Mouse (Mus musculus): ENCODE data around the gene Afmid.
"Not testable (repeated sequence)": the region's sequence is repeated elsewhere in the genome, so short reads cannot be mapped to it uniquely, and the experiment has no call there.

Afmid gene

DNA sequence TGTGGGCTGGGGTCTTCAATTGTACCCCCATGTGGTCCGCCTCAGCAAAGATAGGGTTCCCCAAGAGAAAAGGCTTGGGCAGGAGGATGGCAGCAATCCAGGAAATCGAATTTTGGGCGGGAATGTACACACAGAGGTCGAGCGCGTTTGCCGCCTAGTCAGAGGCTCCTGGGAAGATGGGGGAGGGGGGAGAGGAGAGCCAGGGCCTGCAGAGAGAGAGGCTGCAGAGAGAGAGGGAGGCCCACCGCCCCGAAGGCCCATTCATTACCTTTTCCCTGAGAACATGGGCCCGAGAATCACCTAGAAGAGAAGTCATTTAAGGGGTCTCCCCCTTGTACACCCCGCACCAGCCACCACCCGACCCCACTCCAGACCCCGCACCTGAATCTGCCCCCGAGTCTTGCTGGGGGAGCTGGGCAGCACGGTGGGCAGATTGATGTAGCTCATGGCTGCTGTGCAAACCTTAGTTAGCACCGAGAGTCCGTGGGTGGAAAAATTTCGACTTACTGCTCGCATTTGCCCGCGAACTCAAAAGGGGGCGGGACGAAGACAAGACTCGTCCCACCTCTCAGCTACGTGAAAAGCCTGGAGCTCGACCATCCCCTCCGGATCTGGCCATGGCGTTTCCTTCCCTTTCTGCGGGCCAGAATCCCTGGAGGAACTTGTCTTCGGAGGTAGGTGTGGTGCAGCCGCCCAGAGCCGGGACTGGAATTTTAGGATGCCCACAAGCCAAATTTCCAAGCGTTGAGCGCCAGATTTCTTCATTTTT is at the start of gene Afmid, which contains the start of gene Tk1:
Afmid (plus strand) TSS at position 592 of the 769 bp plus-strand sequence.
Tk1 (minus strand) TSS at position 760 of the 769 bp plus-strand sequence.
- DNase-seq (ENCODE audit: low read depth, low spot score) = no peak

DNA sequence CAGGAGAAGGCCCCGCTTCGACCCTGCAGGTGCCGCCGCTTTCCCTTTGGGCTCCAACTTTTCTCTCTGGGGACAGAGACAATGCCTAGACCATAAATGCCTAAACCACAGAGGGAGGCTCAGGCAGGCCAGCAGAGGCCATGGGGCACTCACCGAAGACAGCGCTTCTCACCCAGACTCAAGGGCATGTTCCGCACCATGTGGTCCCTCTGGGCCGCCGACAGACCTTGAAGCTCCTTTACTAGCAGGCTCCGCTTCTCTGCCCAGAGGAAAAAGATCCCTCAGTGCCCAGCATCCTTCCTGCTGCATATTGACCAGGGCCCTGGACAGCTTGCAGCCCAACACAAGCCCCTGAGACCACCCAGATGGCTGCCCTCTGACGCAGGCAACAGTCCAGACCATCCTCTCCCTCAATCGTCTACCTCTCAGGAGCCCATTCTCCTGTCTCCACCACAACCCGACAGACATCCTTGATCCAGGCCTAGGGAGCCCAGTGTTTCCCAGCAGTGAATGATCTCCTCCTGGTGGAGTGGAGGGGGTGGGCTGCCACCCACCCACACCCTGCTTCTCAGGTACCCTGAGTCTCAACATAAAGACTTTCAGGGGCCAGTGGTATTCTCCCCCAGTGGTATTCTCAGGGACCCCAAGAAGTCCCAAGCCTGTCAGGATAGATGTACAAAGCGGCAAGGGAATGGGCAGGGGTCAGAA is 49.5 kb upstream of the Afmid start:
- no peak for DNase-seq (ENCODE audit: low read depth, low spot score)

DNA sequence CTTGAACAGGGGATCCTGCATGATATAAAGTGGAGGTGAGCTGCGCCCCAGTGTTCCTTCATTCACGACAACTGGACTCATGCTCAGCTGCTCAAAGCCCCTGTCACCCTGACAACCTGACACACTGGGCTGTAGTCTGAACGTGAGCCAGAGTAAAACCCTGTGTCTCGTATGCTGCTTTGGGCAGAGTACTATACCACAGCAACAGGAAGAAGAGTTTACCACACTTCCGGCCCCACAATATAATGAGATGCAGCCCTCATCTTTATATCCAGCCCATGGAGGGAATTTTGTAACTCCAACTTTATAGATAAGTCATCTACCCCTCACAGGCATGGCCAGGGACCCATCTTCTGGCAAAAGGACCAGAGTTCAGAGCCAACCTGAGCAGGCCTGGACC is 48.6 kb upstream of the Afmid start:
- no peak for DNase-seq (ENCODE audit: low read depth, low spot score)

DNA sequence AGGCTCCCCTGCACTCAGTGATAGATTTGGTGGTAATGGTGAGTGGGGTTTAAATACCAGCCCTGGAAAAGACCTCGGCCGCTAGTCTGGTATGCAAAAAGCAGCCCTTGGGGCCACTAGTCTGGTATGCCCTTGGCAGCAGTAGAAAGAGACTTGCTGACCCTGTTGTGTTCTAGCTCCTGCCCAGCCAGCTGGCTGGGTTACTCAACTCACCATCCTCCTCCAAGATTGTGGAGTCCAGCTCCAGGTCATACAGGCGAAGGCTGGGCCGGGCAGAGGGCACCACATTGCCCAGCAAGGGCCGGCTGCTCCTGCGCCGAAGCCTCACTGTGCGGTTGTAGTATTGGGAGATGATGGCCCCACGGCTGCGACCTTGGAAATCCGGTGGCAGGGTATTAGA is 47.7 kb upstream of the Afmid start:
- DNase-seq (ENCODE audit: low read depth, low spot score) = no peak

DNA sequence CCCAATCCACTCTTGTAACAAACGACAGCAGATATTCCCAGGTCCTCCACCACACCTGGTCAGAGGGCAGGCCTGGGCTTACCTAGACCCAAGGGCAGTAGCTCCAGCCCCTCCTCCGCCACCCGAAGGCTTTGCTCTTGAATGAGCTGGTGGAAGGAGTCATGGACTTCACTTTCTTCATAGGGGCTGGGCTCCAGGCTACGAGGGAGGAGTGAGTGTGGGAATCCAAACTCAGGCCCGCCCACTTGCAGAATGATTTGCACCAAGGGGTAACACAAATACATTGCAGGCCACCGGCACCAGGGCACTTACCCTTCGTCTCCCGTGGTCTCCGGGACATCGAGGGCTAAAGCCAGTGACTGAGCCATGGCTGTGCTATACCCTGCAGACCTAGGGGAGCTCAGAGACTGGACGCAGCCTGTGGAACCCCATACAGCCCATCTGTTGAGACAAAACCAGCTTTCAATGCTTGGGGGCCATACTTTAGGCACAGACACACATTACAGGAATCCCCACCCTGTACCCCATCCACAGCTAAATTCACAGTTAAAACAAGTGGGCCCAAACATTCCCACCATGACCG is 46.8 kb upstream of the Afmid start:
- no peak for DNase-seq (ENCODE audit: low read depth, low spot score)

DNA sequence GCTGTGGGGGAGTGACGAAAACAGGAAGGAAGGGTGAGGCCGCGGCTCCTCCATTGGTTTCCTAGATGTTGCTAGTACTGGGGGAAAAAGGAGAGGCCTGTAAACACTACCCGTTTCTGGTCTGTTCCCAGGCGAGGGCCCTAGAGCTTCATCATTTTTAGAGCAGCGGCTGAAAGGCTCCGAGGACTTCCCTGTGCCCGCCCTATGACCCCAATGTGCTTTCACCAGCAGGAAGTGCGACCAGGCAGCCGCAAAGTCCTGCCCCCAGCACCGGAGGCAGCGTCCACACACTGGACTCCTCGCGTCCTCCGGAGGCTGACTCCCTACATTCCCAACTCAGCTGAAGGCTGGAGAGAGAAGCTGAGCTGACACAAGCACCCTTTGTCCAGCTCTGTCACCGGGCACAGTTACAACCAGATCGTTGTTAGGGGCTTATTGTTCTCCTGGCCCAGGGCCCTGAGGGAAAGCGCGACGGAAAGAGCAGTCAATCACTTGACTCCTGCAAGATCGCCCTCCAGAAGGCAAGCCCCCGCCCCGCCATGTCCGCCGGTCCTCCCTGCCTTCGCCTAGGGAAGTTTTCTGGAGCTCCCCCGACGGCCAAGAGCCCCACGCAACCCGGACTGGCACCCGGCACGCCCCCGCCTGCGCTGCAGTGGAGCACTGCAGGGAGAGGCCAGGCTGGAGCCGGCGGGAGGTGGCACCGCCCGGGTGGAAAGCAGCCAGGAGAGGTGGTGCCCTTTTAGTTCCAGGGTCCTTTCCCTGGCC is 46.1 kb upstream of the Afmid start:
- DNase-seq (ENCODE audit: low read depth, low spot score) = no peak

DNA sequence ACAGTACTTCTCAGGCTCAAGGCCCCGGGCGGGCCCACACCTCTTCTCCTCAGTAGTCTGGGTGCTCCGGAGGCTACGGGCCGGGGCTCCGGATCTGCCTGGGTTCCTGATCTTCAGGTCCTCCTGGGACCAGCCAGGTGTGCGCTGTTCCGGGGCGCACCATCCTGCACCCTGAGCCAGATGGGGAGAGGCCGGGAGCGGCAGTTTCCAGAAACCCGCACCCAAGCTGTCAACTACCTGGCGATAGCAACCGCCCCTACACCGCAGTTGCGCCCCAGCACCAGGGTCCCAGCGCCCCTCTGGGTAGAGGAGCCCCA is 45.6 kb upstream of the Afmid start:
- no peak for DNase-seq (ENCODE audit: low read depth, low spot score)

DNA sequence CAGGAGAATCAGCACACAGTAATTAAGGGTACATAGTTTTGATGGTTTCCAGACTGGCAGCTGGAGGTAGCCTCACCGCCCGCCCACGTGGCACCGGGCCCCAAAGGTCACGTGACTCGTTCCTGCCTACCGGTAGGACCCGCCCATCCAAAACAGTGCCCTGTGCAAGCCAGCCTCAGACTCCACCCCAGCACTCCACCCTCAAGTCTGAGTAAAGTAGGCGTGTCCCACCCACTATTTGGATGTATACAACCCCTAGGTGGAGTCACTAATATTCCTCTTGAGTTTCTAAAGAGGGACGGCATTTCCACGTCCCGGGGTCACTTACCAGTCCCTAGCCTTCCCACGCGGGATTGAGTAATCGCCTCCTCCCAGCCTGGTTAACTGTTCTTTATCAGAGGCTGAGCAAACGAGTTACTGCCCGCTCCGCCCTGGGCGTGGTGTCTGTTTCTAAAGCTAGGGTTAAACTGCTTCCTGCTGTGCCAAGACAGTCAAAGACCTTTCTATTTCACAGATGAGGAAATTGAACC is 45.1 kb upstream of the Afmid start:
- DNase-seq (ENCODE audit: low read depth, low spot score) = peak; percentile 80

DNA sequence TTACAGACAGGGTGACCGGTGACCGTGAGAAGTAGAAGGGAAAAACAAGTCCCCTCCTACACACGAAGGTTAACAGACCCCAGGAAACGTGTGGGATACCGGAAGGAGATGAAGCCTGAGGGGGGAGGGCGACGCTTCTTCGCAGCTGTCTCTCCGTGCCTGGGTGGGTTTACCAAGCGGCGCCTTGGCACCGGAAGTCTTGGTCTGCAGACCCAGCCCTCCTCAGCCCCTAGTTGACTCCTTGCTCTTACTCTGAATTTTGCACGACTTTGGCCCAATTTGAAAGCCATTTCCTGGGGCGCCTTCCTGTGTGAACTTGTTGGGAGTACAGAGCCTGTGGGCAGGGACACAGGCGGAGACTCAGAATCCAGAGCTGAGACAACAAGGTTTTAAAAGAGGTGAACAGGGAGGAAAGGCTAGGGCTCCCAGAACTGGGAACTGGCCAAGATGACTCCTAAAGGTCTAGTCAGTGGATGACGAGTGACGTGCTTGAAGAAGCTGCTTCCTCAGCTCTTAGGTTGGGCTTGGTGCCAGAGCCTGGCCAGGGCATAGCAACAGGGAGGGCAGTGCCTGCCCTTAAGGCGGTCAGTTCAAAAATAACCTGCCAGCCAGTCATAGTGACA is 44.4 kb upstream of the Afmid start:
- peak; percentile 88 for DNase-seq (ENCODE audit: low read depth, low spot score)

DNA sequence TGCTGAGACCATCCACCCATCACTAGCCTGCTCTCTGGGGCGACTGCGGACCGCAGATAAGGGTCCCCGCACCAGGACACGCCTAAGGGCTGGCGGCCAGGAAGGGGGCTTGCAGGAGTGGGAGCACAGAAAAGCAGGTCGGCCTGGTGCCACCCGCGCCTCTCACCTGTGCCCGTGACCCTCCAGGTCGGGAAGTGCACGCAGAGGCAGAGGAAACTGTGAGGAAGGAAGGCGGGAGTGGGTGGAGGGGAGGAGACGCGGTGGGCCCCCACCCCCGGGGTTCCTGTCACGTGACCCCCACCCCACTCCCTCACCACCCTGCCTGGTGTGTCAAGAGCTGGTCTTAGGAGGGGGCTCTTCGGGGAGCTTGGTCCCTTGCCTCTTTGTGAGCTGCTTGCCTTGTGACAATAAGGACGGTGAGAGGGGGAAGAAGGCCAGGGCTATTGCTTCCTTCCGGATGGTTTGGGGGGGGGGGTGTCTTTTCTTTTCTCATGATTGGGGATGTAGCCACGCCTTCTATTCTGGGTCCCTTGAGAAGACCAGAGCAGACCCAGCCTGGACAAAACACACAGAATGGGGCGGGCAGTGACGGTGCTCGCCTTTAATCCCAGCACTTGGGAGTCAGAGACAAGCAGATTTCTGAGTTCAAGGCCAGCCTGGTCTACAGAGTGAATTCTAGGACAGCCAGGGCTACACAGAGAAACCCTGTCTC is 43.6 kb upstream of the Afmid start, which contains the start of the genes Tmc8 and Tmc6:
Tmc8 (plus strand) TSS at position 84 of the 712 bp plus-strand sequence.
Tmc6 (minus strand) TSS at position 206 of the 712 bp plus-strand sequence.
- no peak for DNase-seq (ENCODE audit: low read depth, low spot score)

DNA sequence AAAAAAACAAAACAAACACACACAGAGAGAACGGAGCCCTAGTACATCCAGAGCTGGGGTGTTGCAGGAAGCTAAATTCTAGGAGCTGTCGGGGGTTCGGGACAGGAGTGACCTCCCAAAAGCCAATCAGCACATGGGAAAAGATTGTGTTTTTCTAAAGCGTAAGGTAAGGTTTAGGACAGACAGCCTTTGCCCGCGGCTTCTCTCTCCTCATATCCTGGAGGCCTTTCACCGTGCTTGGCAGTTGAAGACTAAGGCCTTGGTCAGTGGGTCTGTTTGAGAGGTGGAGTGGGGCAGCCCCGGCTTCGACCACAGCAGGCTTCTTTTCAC is 43.1 kb upstream of the Afmid start:
- DNase-seq (ENCODE audit: low read depth, low spot score) = no peak

DNA sequence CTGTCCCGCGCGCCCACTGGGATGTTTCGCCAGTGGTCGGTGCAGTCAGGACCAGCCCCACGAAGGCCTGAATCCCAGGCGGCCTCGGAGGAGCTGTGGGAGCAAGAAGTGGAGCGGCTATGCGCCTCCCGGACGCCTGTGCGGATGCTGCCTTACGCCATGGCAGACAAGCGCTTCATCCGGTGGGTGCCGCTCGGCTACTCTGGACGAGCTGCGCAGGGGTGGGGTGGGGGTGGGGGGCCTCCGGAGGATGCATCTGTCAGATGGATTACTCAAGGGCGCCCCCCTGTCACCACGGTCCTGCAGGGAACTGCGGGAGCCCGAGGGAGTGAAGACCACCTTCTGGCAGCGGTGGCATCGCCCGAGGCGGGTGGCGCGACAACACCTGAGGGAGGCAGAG is 42.6 kb upstream of the Afmid start:
- no peak for DNase-seq (ENCODE audit: low read depth, low spot score)

DNA sequence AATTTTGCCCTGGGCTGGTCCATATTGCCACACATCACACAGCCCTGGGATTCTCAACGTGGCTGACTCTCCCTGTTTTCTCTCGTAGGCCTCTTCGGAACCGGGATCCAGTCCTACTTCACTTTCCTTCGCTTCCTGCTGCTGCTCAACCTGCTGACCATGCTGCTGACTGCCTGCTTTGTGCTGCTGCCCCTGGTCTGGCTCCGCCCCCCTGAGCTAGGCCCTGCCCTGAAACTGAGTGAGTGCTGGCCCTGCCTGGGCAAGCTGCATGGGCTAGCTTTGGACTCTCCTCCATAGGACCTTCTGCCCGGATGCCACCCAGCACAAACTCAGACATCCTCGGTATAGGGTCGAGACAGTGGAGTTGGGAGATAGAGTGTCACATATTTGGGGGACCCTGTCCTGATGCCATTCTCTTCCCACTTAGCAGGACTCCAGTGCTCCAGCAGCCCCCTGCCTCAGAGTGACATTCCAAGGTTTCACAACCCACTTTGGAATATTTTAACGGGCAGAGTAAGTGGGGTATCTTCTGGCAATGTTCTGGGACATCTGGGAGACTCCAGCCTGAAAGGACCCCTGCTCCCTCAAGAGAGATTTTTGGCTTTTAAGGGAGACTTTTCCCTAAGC is 41.9 kb upstream of the Afmid start:
- no peak for DNase-seq (ENCODE audit: low read depth, low spot score)

DNA sequence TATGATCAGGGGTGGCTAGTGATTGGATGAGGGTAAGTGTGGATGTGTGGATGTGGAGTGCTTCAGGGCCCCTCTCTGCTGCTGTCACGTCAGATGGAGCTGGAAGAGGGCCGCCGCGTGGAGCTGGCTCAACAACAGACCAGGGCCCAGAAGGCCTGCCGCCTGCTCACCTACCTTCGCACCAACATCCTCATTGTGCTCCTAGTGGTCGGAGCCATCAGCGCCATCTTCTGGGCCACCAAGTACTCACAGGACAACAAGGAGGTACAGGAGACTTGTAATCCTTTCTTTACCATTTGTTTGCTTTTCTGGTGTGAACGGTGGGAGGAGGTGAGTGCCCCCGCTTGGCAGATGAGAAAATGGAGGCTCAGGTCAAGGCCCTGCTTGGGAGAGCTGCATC is 39.4 kb upstream of the Afmid start:
- DNase-seq (ENCODE audit: low read depth, low spot score) = no peak

DNA sequence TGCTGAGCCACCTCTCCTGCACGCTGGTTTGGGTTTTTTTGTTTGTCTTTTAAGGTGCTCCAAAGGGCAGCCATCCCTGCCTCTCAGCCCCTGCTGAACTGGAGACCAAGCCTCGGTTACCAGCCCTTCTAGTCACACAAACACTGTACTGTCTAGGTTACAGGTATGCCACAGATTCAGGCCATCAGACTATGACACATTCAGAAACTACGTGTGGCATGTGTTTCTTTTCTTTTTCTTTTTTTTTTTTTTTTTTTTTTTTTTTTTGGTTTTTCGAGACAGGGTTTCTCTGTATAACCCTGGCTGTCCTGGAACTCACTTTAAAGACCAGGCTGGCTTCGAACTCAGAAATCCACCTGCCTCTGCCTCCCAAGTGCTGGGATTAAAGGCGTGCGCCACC is 37.2 kb upstream of the Afmid start:
- DNase-seq (ENCODE audit: low read depth, low spot score) = not testable (repeated sequence)

DNA sequence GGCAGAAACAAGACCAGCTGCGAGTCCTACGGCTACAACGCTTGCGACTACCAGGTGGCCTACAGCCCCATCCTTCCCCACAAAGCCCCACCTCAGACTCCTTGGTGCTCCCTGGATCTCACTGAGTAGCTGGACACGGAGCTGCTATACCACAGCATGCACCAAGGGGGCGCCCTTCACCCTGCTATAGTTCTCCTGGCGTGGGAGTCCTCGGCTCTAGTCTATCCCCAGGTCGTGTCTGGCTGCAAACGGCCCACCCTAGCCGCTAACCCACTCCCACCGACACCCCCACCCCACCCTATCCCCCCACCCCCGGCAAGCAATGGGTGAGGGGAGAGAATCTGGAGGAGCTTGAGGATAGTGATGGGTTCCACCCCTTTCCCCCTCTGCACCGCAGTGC is 35.4 kb upstream of the Afmid start:
- DNase-seq (ENCODE audit: low read depth, low spot score) = no peak

DNA sequence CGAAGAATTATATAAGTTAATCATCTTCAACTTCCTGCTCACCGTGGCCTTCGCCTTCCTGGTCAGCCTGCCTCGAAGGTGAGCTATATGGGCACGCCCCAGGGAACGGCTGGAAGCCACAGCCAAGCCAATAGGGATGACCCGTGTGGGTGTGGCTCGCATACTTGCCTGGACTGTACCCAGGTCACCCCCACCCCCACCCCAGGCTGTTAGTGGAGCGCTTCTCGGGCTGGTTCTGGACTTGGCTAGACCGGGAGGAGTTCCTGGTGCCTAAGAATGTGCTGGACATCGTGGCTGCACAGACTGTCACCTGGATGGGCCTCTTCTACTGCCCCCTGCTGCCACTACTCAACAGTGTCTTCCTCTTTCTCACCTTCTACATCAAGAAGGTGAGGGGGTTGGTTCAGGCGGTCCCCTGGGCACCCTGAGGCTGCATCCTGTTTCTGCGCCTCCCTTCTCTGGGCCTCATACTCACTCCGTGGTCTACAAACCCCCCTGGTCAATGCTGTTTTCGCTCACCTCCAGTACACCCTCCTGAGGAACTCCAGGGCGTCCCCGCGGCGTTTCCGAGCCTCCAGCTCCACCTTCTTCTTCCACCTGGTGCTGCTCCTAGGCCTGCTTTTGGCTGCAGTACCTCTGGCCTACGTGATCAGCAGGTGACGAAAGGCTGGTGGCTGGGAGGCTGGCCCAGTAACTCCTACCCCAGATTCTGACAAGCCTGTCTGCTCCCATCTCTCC is 34.9 kb upstream of the Afmid start:
- DNase-seq (ENCODE audit: low read depth, low spot score) = no peak

DNA sequence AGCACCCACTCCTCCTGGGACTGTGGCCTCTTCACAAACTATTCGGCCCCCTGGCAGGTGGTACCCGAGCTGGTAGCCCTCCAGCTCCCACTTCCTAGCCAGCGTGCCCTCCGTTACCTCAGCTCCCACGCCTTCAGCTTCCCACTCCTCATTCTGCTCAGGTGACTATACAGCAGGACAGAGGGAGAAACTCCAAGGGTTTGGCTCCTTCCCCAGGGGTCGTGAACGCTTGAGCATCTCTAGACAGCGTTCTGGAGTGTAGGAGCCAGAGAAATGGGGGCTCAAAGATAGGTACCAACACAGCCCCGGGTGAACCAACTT is 34.3 kb upstream of the Afmid start:
- DNase-seq (ENCODE audit: low read depth, low spot score) = no peak

DNA sequence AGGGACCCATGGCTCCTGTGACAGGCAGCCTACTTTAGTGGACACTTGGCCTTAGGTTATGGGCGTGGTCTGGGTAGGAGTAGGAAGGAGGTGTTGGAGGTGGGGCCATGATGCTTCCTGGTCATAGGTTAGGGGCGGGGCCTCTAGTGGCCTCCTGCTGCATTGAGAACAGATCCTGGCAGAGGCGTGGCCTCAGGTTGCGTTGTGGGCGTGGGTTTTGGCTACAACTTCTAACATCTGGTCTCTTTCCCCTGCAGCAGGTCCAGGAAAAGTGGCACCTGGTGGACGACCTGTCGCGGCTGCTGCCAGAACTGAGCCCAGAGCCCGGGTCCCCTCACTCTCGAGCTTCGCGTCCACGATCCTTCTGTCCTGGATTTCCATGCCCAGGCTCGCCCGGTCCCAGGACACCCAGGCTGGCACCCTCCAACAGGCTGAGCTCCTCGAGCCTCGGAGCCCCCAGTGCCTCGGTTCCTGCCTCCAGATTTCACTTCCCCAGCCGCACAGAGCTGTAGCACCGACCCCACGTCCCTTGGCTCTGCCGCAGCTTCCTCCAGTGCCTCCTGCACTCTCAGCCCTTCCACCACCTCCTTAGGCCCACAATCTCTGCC is 33.3 kb upstream of the Afmid start:
- DNase-seq (ENCODE audit: low read depth, low spot score) = no peak
